Mouse (Mus musculus): ENCODE data around the gene Lrch1. TPM values are rescaled to one million over a fixed set of nuclear protein-coding genes. Genes with fewer than 3 reads are reported as not detected.

The Lrch1 gene
- total and polyA plus RNA-seq, 3 experiments, result 2.8 to 6.1 TPM; not detected in 1

DNA sequence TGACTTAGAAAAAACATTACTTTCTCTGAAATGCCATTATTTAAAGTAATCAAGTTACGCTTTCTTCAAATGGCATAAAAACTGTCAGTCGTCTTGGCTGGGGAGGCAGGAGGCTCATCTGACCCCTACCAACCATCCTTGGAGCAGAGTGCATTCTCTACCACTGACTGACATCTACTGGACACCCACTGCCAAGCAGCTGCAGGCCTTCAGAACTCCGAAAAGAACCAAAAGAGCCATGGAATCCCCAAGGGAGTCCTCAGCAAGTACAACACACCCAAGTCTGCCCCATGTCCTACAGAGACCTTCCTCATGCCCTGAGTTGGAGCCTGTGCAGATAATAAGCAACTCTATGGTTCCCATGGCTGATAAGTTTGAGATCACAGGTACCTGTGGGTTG is 224.1 kb downstream of the Lrch1 start:
- H3K27me3 ChIP-seq (ENCODE audit: control insufficient read depth in 1 of 2, insufficient read depth in 2 of 2, low read length in 2 of 2), result peaks cover 3 to 7% of the 10 kb centered on the region in 2 experiments
- no peak overlapping the region for H3K9ac ChIP-seq (ENCODE audit: control insufficient read depth, low read depth, low read length, poor library complexity, severe bottlenecking)
- no peaks in the 10 kb centered on the region for H3K4me1 ChIP-seq (ENCODE audit: control insufficient read depth in 1 of 2, insufficient read depth in 2 of 2, low read length in 2 of 2)
- TF ChIP-seq JUND (IDR thresholded peaks at IDR 0.05; ENCODE audit: low read depth, low read length) (no peak), HCFC1 (IDR thresholded peaks at IDR 0.05; ENCODE audit: low read depth, low read length) (no peak), TCF12 (IDR thresholded peaks at IDR 0.05; ENCODE audit: low read depth, low read length) (no peak), RAD21 (IDR thresholded peaks at IDR 0.05; ENCODE audit: low read depth, low read length) (peak; percentile 27), ZMIZ1 (IDR thresholded peaks at IDR 0.05; ENCODE audit: low read depth, low read length) (no peak), CTCF (IDR thresholded peaks at IDR 0.05 in 2 of 3, conservative IDR thresholded peaks at IDR 0.05 in 1 of 3; ENCODE audit: control insufficient read depth in 1 of 3, insufficient read depth in 1 of 3, low read depth in 2 of 3, low read length in 3 of 3, poor library complexity in 1 of 3, severe bottlenecking in 1 of 3) (peak in 2 of 3 experiments; percentile 16 to 23; a peak in 2 of 6 replicates), MEF2A (IDR thresholded peaks at IDR 0.05; ENCODE audit: extremely low read depth, insufficient replicate concordance, low read depth, low read length, poor library complexity, severe bottlenecking) (no peak), ZC3H11A (IDR thresholded peaks at IDR 0.05; ENCODE audit: low read depth, low read length) (no peak)
- no peak overlapping the region for H3K4me3 ChIP-seq (ENCODE audit: control insufficient read depth in 1 of 2, insufficient read depth in 1 of 2, low read depth in 2 of 2, low read length in 2 of 2)
- no peaks in the 10 kb centered on the region for H3K36me3 ChIP-seq (ENCODE audit: control insufficient read depth in 1 of 2, insufficient read depth in 2 of 2, low read length in 2 of 2)
- no peaks in the 10 kb centered on the region for H3K79me2 ChIP-seq (ENCODE audit: control insufficient read depth, insufficient read depth, low read length, poor library complexity)
- DNase-seq (ENCODE audit: low read depth, low spot score), result no peak
- no peaks in the 10 kb centered on the region for H3K9me3 ChIP-seq (replicated peaks; ENCODE audit: insufficient read depth, low read length)
- no peak overlapping the region for H3K27ac ChIP-seq (ENCODE audit: control insufficient read depth, low read depth, low read length)

GRCm38 (mm10) chr14:74709054-74709453 is 238.6 kb downstream of the Lrch1 start:
- DNase-seq (ENCODE audit: low read depth, low spot score), result peak; percentile 86
- Histone ChIP-seq H3K9me3 (replicated peaks; ENCODE audit: insufficient read depth, low read length) (no peaks in the 10 kb centered on the region), H3K4me1 (ENCODE audit: control insufficient read depth in 1 of 2, insufficient read depth in 2 of 2, low read length in 2 of 2) (no peaks in the 10 kb centered on the region), H3K27ac (ENCODE audit: control insufficient read depth, low read depth, low read length) (no peak overlapping the region), H3K9ac (ENCODE audit: control insufficient read depth, low read depth, low read length, poor library complexity, severe bottlenecking) (no peak overlapping the region), H3K36me3 (ENCODE audit: control insufficient read depth in 1 of 2, insufficient read depth in 2 of 2, low read length in 2 of 2) (no peaks in the 10 kb centered on the region), H3K79me2 (ENCODE audit: control insufficient read depth, insufficient read depth, low read length, poor library complexity) (no peaks in the 10 kb centered on the region), H3K27me3 (ENCODE audit: control insufficient read depth in 1 of 2, insufficient read depth in 2 of 2, low read length in 2 of 2) (0 out of 4 replicates have a peak, but pooled peaks cover 2 to 3% of the 10 kb centered on the region in 2 experiments), H3K4me3 (ENCODE audit: control insufficient read depth in 1 of 2, insufficient read depth in 1 of 2, low read depth in 2 of 2, low read length in 2 of 2) (no peak overlapping the region)
- peak; percentile 39 to 92 (median 52) for TF ChIP-seq CTCF (IDR thresholded peaks at IDR 0.05 in 2 of 3, conservative IDR thresholded peaks at IDR 0.05 in 1 of 3; ENCODE audit: control insufficient read depth in 1 of 3, insufficient read depth in 1 of 3, low read depth in 2 of 3, low read length in 3 of 3, poor library complexity in 1 of 3, severe bottlenecking in 1 of 3)
- no peak for TF ChIP-seq CHD2 (IDR thresholded peaks at IDR 0.05; ENCODE audit: low read length)
- no peak for TF ChIP-seq E2F4 (IDR thresholded peaks at IDR 0.05; ENCODE audit: borderline replicate concordance, low read depth, low read length)
- TF ChIP-seq USF2 (IDR thresholded peaks at IDR 0.05; ENCODE audit: borderline replicate concordance in 1 of 2, insufficient read depth in 1 of 2, low read depth in 1 of 2, low read length in 2 of 2), result no peak
- TF ChIP-seq EP300 (IDR thresholded peaks at IDR 0.05; ENCODE audit: low read depth in 1 of 2, low read length in 2 of 2), result no peak
- peak; percentile 97 for TF ChIP-seq ZC3H11A (IDR thresholded peaks at IDR 0.05; ENCODE audit: low read depth, low read length)
- no peak for TF ChIP-seq KAT2A (conservative IDR thresholded peaks at IDR 0.05; ENCODE audit: low read depth, low read length)
- TF ChIP-seq MYB (IDR thresholded peaks at IDR 0.05; ENCODE audit: low read depth, low read length), result no peak
- TF ChIP-seq TBP (IDR thresholded peaks at IDR 0.05; ENCODE audit: low read depth, low read length), result no peak
- TF ChIP-seq USF1 (IDR thresholded peaks at IDR 0.05; ENCODE audit: low read depth, low read length), result no peak
- TF ChIP-seq MYC (IDR thresholded peaks at IDR 0.05; ENCODE audit: low read depth, low read length), result no peak
- no peak for TF ChIP-seq SIN3A (IDR thresholded peaks at IDR 0.05; ENCODE audit: low read length)
- TF ChIP-seq ZMIZ1 (IDR thresholded peaks at IDR 0.05; ENCODE audit: low read depth, low read length), result no peak
- TF ChIP-seq TAL1 (IDR thresholded peaks at IDR 0.05; ENCODE audit: low read length), result no peak
- TF ChIP-seq ZNF384 (IDR thresholded peaks at IDR 0.05; ENCODE audit: low read depth, low read length), result peak; percentile 55; the same call in 1 of the 2 replicates
- no peak for TF ChIP-seq MXI1 (IDR thresholded peaks at IDR 0.05; ENCODE audit: low read depth, low read length)
- peak; percentile 99 for TF ChIP-seq RAD21 (IDR thresholded peaks at IDR 0.05; ENCODE audit: low read depth, low read length)
- TF ChIP-seq POLR2AphosphoS5 (IDR thresholded peaks at IDR 0.05; ENCODE audit: borderline replicate concordance, low read depth, low read length), result no peak
- TF ChIP-seq NRF1 (IDR thresholded peaks at IDR 0.05; ENCODE audit: insufficient read depth, low read depth, low read length, poor library complexity, severe bottlenecking), result no peak
- TF ChIP-seq RCOR1 (IDR thresholded peaks at IDR 0.05; ENCODE audit: low read depth, low read length), result no peak
- TF ChIP-seq ZKSCAN1 (IDR thresholded peaks at IDR 0.05; ENCODE audit: low read depth, low read length), result no peak
- no peak for TF ChIP-seq CHD1 (IDR thresholded peaks at IDR 0.05; ENCODE audit: low read depth, low read length)
- no peak for TF ChIP-seq MAX (IDR thresholded peaks at IDR 0.05; ENCODE audit: low read length)
- TF ChIP-seq ETS1 (IDR thresholded peaks at IDR 0.05; ENCODE audit: low read depth, low read length), result no peak
- TF ChIP-seq GATA1 (IDR thresholded peaks at IDR 0.05; ENCODE audit: low read depth, low read length), result no peak
- TF ChIP-seq ELF1 (IDR thresholded peaks at IDR 0.05; ENCODE audit: low read depth, low read length), result no peak
- no peak for TF ChIP-seq BHLHE40 (IDR thresholded peaks at IDR 0.05; ENCODE audit: borderline replicate concordance, low read depth, low read length)
